ENCODE assay signal across 8 mouse cellular contexts in genomic region chr3:90083698-90084324, GRCm38 (mm10). TPM values are rescaled to one million over a fixed set of nuclear protein-coding genes. Genes with fewer than 3 reads are reported as not detected.
A peak's percentile ranks its signal among the peaks of the same experiment; 100 is the strongest.
DNase-seq lines count a peak whose midpoint lies in the region; ATAC-seq and TF ChIP-seq lines count a peak whose summit lies in the region.

No protein-coding gene starts in this region.

- 0 out of 2 replicates have a peak overlapping the region, but pooled peaks have one; percentile 1 for H3K9ac ChIP-seq in heart, embryonic 15.5 days
- no peak overlapping the region; the same call in 1 of the 2 replicates for H3K9ac ChIP-seq in liver, embryonic 15.5 days

- peaks cover 56% of the 10 kb centered on the region for H3K4me1 ChIP-seq in heart, embryonic 15.5 days (replicated peaks)
- peaks cover 67% of the 10 kb centered on the region for H3K4me1 ChIP-seq in G1E (ENCODE audit: insufficient read depth, low read depth, low read length)
- peaks cover 69% of the 10 kb centered on the region for H3K4me1 ChIP-seq in liver, embryonic 15.5 days (replicated peaks)

- no peak for ATAC-seq in heart, embryonic 15.5 days (replicated peaks; ENCODE audit: insufficient number of reproducible peaks, insufficient read depth, low FRiP score, low read depth)
- no peak for ATAC-seq in G1E (ENCODE audit: extremely low read depth, insufficient number of reproducible peaks, low FRiP score, poor library complexity, severe bottlenecking)
- no peak for ATAC-seq in liver, embryonic 15.5 days (ENCODE audit: insufficient read depth)
- no peak for ATAC-seq in CD4-positive, CD25-positive, alpha-beta regulatory T cell, adult 4 months

- peaks cover 31% of the 10 kb centered on the region for H3K36me3 ChIP-seq in heart, embryonic 15.5 days
- peaks cover 65% of the 10 kb centered on the region for H3K36me3 ChIP-seq in G1E (replicated peaks)
- peaks cover 31% of the 10 kb centered on the region for H3K36me3 ChIP-seq in liver, embryonic 15.5 days (replicated peaks)
- peaks cover 14% of the 10 kb centered on the region for H3K36me3 ChIP-seq in splenic B cell, adult 2 months (ENCODE audit: control insufficient read depth, insufficient read depth, low read length, poor library complexity, severe bottlenecking)

- 44% methylated on average over 3 of the region's 3 CpGs for WGBS in heart, embryonic 15.5 days
- 34% methylated on average over 3 of the region's 3 CpGs for WGBS in liver, embryonic 15.5 days (ENCODE audit: insufficient replicate concordance)

- peak overlapping the region; percentile 8; the same call in 1 of the 2 replicates for H3K4me3 ChIP-seq in heart, embryonic 15.5 days
- peak overlapping the region; percentile 42; the same call in 1 of the 2 replicates for H3K4me3 ChIP-seq in G1E (ENCODE audit: low read depth, low read length)
- H3K4me3 ChIP-seq in liver, embryonic 15.5 days (replicated peaks) = no peak overlapping the region

- TF ChIP-seq CTCF in G1E (IDR thresholded peaks at IDR 0.05; ENCODE audit: low read depth, low read length) = no peak

- peak overlapping the region; percentile 98 for H3K27ac ChIP-seq in heart, embryonic 15.5 days
- peak overlapping the region; percentile 96 for H3K27ac ChIP-seq in liver, embryonic 15.5 days (replicated peaks)

- peak overlapping the region; percentile 86 for H3K4me2 ChIP-seq in heart, embryonic 15.5 days
- peak overlapping the region; percentile 89 for H3K4me2 ChIP-seq in liver, embryonic 15.5 days

- no peaks in the 10 kb centered on the region for H3K9me3 ChIP-seq in heart, embryonic 15.5 days (replicated peaks)
- H3K9me3 ChIP-seq in G1E (replicated peaks) = no peaks in the 10 kb centered on the region
- no peaks in the 10 kb centered on the region for H3K9me3 ChIP-seq in liver, embryonic 15.5 days (replicated peaks)

- DNase-seq in heart, postnatal 10 days = no peak
- DNase-seq in G1E (ENCODE audit: low spot score) = no peak
- DNase-seq in frontal cortex, postnatal 36 days (ENCODE audit: low spot score in 2 of 2) = peak; percentile 50 to 74
- DNase-seq in splenic B cell, adult 2 months (ENCODE audit: low read depth, low spot score) = peak; percentile 63
- no peak for DNase-seq in urinary bladder, postnatal 25 days (ENCODE audit: low spot score)

- intact Hi-C loops in heart, postnatal 10 days (cut with DNase I) = no loop called here

- no peaks in the 10 kb centered on the region for H3K27me3 ChIP-seq in heart, embryonic 15.5 days
- H3K27me3 ChIP-seq in G1E (ENCODE audit: insufficient read depth, low read length) = no peaks in the 10 kb centered on the region
- H3K27me3 ChIP-seq in liver, embryonic 15.5 days = no peaks in the 10 kb centered on the region
- no peaks in the 10 kb centered on the region for H3K27me3 ChIP-seq in splenic B cell, adult 2 months (ENCODE audit: control insufficient read depth, insufficient read depth, low read length, poor library complexity, severe bottlenecking)

RNA-seq across cellular contexts. Expression of gene Tpm3, which starts 11.4 kb away (rescaled TPM):
- 239 and 307 TPM in 2 replicates for polyA plus RNA-seq in heart, embryonic 15.5 days (2015; fragmentation: Nextera tagmentation; extraction: Ambion mirVana)
- total RNA-seq in heart, postnatal 10 days (2021) = 100 to 1,000 TPM; 103 to 108 TPM
- total RNA-seq in G1E (2014; fragmentation: Nextera tagmentation) (161 and 215 TPM in 2 replicates), G1E (2017) (342 and 425 TPM in 2 replicates)
- 280 and 287 TPM in 2 replicates for polyA plus RNA-seq in G1E (2012)
- polyA plus RNA-seq in liver, embryonic 15.5 days (2015; fragmentation: Nextera tagmentation; extraction: Ambion mirVana) = 185 and 190 TPM in 2 replicates
- polyA plus RNA-seq in CD4-positive, CD25-positive, alpha-beta regulatory T cell, adult 4 months (2017; shearing (Covaris generic)) = 1,000 to 10,000 TPM in 1 of 2 experiments, 100 to 1,000 TPM in 1; 868 to 1,085 TPM

RNA-seq across cellular contexts. Expression of gene Nup210l, which starts 20.1 kb away (rescaled TPM):
- polyA plus RNA-seq in heart, embryonic 15.5 days (2015; fragmentation: Nextera tagmentation; extraction: Ambion mirVana) = 0.20 and 0.25 TPM in 2 replicates
- under 1 TPM; 0.10 to 0.12 TPM for total RNA-seq in heart, postnatal 10 days (2021)
- total RNA-seq in G1E (2014; fragmentation: Nextera tagmentation) (0.15 and 0.29 TPM in 2 replicates), G1E (2017) (0.12 and 0.22 TPM in 2 replicates)
- polyA plus RNA-seq in G1E (2012) = not detected in 2 replicates
- polyA plus RNA-seq in liver, embryonic 15.5 days (2015; fragmentation: Nextera tagmentation; extraction: Ambion mirVana) = 0.05 and 0.08 TPM in 2 replicates
- under 1 TPM; 0.27 to 0.58 TPM for polyA plus RNA-seq in CD4-positive, CD25-positive, alpha-beta regulatory T cell, adult 4 months (2017; shearing (Covaris generic))

RNA-seq across cellular contexts. Expression of gene Ubap2l, which starts 31.4 kb away (rescaled TPM):
- polyA plus RNA-seq in heart, embryonic 15.5 days (2015; fragmentation: Nextera tagmentation; extraction: Ambion mirVana) = 120 and 126 TPM in 2 replicates
- total RNA-seq in heart, postnatal 10 days (2021) = 100 to 1,000 TPM; 143 to 150 TPM
- total RNA-seq in G1E (2014; fragmentation: Nextera tagmentation) (353 and 407 TPM in 2 replicates), G1E (2017) (150 and 193 TPM in 2 replicates)
- polyA plus RNA-seq in G1E (2012) = 145 and 160 TPM in 2 replicates
- polyA plus RNA-seq in liver, embryonic 15.5 days (2015; fragmentation: Nextera tagmentation; extraction: Ambion mirVana) = 54.0 and 61.5 TPM in 2 replicates
- polyA plus RNA-seq in CD4-positive, CD25-positive, alpha-beta regulatory T cell, adult 4 months (2017; shearing (Covaris generic)) = 100 to 1,000 TPM; 226 to 315 TPM

RNA-seq across cellular contexts. Expression of gene 4933434E20Rik, which starts 32.4 kb away (rescaled TPM):
- 129 and 134 TPM in 2 replicates for polyA plus RNA-seq in heart, embryonic 15.5 days (2015; fragmentation: Nextera tagmentation; extraction: Ambion mirVana)
- total RNA-seq in heart, postnatal 10 days (2021) = 10 to 100 TPM; 56.2 to 63.2 TPM
- total RNA-seq in G1E (2014; fragmentation: Nextera tagmentation) = 77.6 and 84.3 TPM in 2 replicates
- total RNA-seq in G1E (2017) = 83.1 and 96.2 TPM in 2 replicates
- polyA plus RNA-seq in G1E (2012) = 6.8 and 22.4 TPM in 2 replicates
- polyA plus RNA-seq in liver, embryonic 15.5 days (2015; fragmentation: Nextera tagmentation; extraction: Ambion mirVana) = 71.4 and 75.6 TPM in 2 replicates
- polyA plus RNA-seq in CD4-positive, CD25-positive, alpha-beta regulatory T cell, adult 4 months (2017; shearing (Covaris generic)) = 100 to 1,000 TPM; 371 to 424 TPM

Comparison
In these comparisons a context has a peak if more than half of its experiments do, and no peak if none do; other contexts are left out.
1. DNase-seq: peak in frontal cortex, postnatal 36 days (2 of 2) and splenic B cell, adult 2 months (single experiment); none in heart, postnatal 10 days (0 of 2), G1E (single experiment) and urinary bladder, postnatal 25 days (single experiment).